Mouse (Mus musculus) megakaryocyte, embryonic 14.5 days (primary cell): ENCODE results near the gene Wdr78.

Source experiments
- FLI1 ChIP-seq: IDR thresholded peaks from 2 replicates; pipeline ENCODE4 v1.6.1; 2012; ENCODE audit warnings: low read length, inconsistent platforms, mixed read lengths
- GATA1 ChIP-seq: IDR thresholded peaks from 3 replicates; pipeline ENCODE4 v1.6.1; 2012; ENCODE audit warnings: mixed read lengths, low read length, inconsistent platforms, borderline replicate concordance

GRCm38 (mm10) chr4:102990595-102991340 lies 123.6 kb downstream of the Wdr78 start:
- TF ChIP-seq GATA1 (no peak), FLI1 (no peak)
